Mouse (Mus musculus) bone marrow, adult 2 months (tissue): ENCODE results near the gene Nmb. TPM values are rescaled to one million over a fixed set of nuclear protein-coding genes. Genes with fewer than 3 reads are reported as not detected.
A peak's percentile ranks its signal among the peaks of the same experiment; 100 is the strongest.

ENCODE experiments used
- H3K27ac ChIP-seq: fragments of 200-500 bp; 2 replicates; pipeline ENCODE4 v1.5.1; 2012; ENCODE audit warnings: low read depth, mild to moderate bottlenecking, control low read depth, inconsistent platforms, low read length; ENCODE audit not compliant: control insufficient read depth, poor library complexity, insufficient read depth
- H3K4me1 ChIP-seq: fragments of 200-500 bp; 2 replicates; pipeline ENCODE4 v1.6.1; 2011; ENCODE audit warnings: low read length; ENCODE audit not compliant: control insufficient read depth, insufficient read depth
- H3K4me3 ChIP-seq: fragments of 200-500 bp; replicated peaks from 2 replicates; pipeline ENCODE3; 2011; ENCODE audit warnings: mild to moderate bottlenecking, low read depth, low read length, control low read depth; ENCODE audit not compliant: control insufficient read depth
- CTCF ChIP-seq: fragments of 200-500 bp; IDR thresholded peaks from 2 replicates; pipeline ENCODE4 v1.5.1; 2011; ENCODE audit warnings: low read length, control low read depth; ENCODE audit not compliant: control insufficient read depth, insufficient read depth
- POLR2A ChIP-seq: fragments of 200-500 bp; IDR thresholded peaks from 2 replicates; pipeline ENCODE4 v1.6.1; 2011; ENCODE audit warnings: low read depth, mild to moderate bottlenecking, control low read depth, low read length, borderline replicate concordance; ENCODE audit not compliant: control insufficient read depth
- WGBS: fragments of 180-500 bp; shearing (Covaris S2); methylation state at CpG from one replicate; pipeline ENCODE4 v1.1.7; 2018; 5-methylcytosine and 5-hydroxymethylcytosine counted together
- polyA plus RNA-seq: library from polyadenylated mRNA; stranded (reverse); fragments of >200 nt; gene quantifications from 2 replicates; pipeline ENCODE4 v1.2.4, GENCODE M21; 2011; ENCODE audit warnings: low replicate concordance; ENCODE audit not compliant: missing spikeins, insufficient read depth, insufficient read length

Gene Nmb
- polyA plus RNA-seq, 1 experiment: 21.2 TPM

DNA sequence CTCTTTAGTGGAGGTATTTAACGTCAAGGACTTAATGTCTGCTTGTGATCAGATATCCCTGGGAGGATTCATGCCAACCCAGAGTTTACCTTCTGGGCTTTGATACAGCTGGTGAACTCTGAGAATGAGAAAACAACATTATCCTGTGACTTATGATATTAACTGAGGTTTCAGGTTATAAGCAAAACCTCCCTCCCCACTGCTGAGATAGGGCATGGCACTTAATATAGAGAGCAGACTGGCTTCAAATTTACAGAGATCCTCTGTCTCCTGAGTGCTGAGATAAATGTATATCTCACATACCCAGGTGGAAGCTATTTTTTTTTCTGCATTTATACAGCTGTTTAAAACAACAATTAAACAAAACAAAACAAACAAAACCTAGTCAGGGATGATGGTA lies 27.9 kb upstream of the Nmb start:
- WGBS: 53% methylated on average over 1 of the region's 1 CpGs
- Histone ChIP-seq H3K4me3 (no peak overlapping the region), H3K4me1 (no peaks in the 10 kb centered on the region; the same call in 1 of the 2 replicates), H3K27ac (no peak overlapping the region)
- TF ChIP-seq POLR2A (no peak), CTCF (no peak)

DNA sequence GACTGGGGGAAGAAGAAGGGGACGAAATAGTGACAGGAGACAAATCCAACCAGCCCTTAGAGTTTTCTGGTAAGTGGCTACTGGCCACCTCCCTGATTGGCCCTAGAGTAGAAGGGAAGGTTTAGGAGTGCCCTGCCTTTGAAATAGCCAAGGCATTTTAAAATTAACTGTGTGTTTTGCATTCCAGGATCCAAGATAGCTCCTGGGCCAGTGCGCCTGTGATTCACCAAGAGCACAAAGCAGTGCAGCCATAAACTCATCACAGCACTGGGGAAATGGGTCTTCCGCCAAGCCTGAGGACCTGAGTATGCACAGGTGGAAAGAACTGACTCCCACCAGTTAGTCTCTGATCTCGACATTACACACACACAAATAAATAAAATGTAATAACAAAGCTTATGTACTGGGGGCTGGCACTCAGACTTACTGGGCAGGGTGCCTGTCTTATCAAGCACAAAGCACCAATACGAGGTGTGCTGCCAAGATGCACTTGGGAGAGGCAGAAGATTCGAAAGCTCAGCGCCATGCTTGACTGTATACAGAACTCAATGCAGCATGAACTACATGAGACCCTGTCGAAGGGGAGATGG lies 26.8 kb upstream of the Nmb start:
- no peak for TF ChIP-seq CTCF
- no peak for TF ChIP-seq POLR2A
- WGBS: 79% methylated on average over 8 of the region's 8 CpGs
- Histone ChIP-seq H3K4me3 (no peak overlapping the region), H3K27ac (no peak overlapping the region), H3K4me1 (no peaks in the 10 kb centered on the region; the same call in 1 of the 2 replicates)

DNA sequence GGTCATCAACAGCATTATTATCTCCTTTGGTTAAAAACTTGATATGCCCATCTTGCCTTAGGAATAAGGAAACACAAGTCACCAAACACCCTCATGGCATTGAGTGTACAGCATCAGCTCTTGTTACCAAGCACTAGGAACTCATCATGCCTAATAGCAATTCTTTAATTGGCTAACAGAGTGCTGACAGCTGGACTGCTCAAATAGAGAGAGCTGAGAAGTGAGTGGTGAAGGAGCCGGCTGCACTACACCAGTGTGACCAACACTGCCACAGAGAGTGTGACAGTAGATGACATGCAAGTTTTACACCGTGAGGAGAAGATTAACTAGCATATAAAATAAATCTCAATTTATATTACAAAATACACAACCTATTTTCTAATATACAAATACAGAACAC lies 18.3 kb upstream of the Nmb start:
- TF ChIP-seq CTCF (no peak), POLR2A (no peak)
- Histone ChIP-seq H3K4me1 (peaks cover 2% of the 10 kb centered on the region; the same call in 1 of the 2 replicates), H3K27ac (no peak overlapping the region), H3K4me3 (no peak overlapping the region)
- WGBS: 72% methylated on average over 2 of the region's 2 CpGs

DNA sequence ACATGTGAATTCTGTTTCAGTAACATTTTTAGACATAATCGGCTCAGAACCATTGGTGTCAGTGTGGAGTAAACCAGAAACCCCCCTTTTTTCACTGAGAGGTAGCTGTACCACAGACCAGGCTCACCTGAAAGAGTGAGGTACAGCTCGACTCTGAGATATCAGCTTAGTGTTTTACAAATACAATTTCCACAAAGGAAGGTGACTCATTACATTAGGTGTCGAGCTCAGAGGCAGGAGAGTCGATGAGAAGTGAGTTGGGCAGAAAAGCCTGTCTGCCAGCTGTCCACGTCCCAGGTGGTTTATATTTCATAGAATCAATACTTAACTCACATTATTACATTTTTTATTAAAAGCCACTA lies 14.8 kb upstream of the Nmb start:
- H3K27ac ChIP-seq: no peak overlapping the region
- no peak overlapping the region for H3K4me3 ChIP-seq
- 58% methylated on average over 5 of the region's 5 CpGs for WGBS
- TF ChIP-seq POLR2A (no peak), CTCF (no peak)
- H3K4me1 ChIP-seq: peaks cover 2% of the 10 kb centered on the region; the same call in 1 of the 2 replicates

DNA sequence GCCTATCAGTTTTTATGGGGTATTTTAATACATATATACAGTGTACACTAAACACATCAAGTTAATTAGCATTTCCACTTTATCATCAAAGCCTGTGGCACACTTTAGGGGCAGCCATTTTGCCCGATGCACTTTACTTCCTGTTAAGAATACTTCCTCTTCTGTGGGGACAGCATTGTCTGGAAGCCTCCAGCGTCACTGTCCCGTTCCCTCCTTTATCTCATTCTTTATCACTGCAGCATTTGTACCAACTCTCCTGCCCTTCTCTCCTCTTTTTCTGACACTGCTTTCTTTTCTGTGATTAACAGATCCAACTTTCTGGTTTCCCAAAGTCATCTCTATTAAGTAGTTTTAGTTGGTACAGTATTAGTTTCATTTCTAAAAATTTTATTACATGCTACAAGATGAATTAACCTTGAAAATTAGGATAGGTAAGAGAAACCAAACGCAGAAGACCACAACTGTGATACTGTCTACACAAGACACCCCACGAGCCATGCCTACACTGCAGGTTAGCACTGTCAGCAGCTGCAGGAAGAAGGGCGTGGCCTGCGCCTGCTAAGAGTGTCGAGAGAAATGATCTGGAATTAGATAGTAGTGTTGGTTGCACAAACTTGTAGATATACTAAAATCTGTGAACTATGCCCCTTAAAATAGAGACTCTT lies 14.2 kb upstream of the Nmb start:
- H3K4me3 ChIP-seq: peak overlapping the region; percentile 21
- TF ChIP-seq POLR2A: no peak
- TF ChIP-seq CTCF: no peak
- H3K27ac ChIP-seq: no peak overlapping the region
- H3K4me1 ChIP-seq: peaks cover 2% of the 10 kb centered on the region; the same call in 1 of the 2 replicates
- 19% methylated on average over 8 of the region's 8 CpGs for WGBS

DNA sequence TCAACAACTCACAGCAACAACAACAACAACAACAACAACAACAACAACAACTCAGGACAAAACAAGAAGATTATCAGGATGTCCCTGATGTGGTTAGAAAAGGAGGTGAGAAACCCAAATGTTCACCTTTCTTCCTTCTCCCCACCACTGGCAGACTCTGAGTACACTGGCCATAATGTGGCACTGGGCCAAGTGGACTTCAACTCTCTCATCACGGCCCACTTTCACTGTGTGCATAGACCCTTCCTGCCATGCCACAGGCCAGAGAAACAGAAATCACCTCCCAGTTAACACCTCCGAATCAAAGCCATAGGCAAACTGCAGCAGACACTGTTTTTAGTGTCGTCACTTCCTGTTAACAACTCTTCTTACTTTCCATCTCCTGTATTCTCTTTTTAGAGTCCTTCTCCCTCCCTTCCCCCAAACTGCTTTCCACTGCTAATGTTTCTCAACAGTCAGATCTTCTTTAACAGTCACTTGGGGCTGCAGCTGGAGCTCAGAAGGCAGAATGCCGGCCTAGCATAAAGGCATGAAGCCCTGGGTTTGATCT lies 13.1 kb upstream of the Nmb start:
- TF ChIP-seq CTCF (no peak), POLR2A (no peak)
- H3K27ac ChIP-seq: no peak overlapping the region
- H3K4me3 ChIP-seq: no peak overlapping the region
- H3K4me1 ChIP-seq: peaks cover 2% of the 10 kb centered on the region; the same call in 1 of the 2 replicates
- 68% methylated on average over 4 of the region's 4 CpGs for WGBS

DNA sequence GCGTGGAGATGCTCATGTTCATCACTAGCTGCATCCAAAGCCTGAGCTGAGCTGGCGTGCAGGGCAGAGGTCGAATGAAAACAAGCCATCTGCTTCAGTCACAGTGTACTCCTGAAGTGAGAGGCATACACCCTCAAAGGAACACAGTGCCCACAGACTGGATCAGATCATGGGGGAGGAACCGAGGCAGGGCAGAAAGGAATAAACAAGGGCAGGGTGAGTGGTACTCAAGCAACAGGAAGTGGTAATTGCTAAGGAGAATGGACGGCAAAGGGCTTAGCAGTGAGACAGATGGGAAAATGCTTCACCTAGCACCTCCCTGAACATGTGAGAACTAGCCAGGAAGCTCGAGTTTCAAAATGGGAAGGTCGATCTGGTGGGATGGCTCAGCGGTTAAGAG lies 7.6 kb upstream of the Nmb start:
- no peak overlapping the region for H3K27ac ChIP-seq
- H3K4me1 ChIP-seq: no peaks in the 10 kb centered on the region
- H3K4me3 ChIP-seq: no peak overlapping the region
- WGBS: 75% methylated on average over 8 of the region's 8 CpGs
- TF ChIP-seq CTCF (no peak), POLR2A (no peak)

DNA sequence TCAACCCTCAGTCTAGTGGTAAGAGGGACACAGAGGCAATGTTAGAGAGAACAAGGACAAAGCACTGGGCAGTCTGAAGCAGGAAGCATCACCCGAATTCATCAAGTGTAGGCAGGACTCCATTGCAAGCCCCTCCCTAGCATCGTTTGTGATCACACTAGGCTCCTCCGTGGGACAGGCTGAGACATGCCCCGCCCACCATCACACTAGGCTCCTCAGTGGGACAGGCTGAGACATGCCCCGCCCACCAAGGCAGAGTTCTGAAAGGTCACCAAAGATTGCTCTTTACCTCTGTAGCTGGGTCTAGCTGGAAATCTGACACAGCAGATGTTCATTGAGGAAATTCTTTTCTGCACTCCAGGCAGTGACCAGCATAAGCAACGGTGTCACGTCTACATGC lies 6.2 kb upstream of the Nmb start:
- H3K4me3 ChIP-seq: no peak overlapping the region
- TF ChIP-seq POLR2A (no peak), CTCF (no peak)
- H3K27ac ChIP-seq: no peak overlapping the region
- no peaks in the 10 kb centered on the region for H3K4me1 ChIP-seq
- WGBS: 69% methylated on average over 7 of the region's 7 CpGs
